Mouse (Mus musculus) stomach, postnatal 0 days (tissue): ENCODE results near the gene Ybx2. TPM values are rescaled to one million over a fixed set of nuclear protein-coding genes. Genes with fewer than 3 reads are reported as not detected.
A peak's percentile ranks its signal among the peaks of the same experiment; 100 is the strongest.

Source experiments
- ATAC-seq: fragments of 200-750 bp; cut with Nextera tagmentation; 2 replicates; pipeline ENCODE4 v1.8.0; 2017; ENCODE audit not compliant: low FRiP score, low TSS enrichment
- DNase-seq: peaks from one replicate; pipeline ENCODE4 v3.0.0-alpha.2; 2016; ENCODE audit warnings: low spot score
- H3K27ac ChIP-seq: fragments of 300-500 bp; sonication (generic); replicated peaks from 2 replicates; pipeline ENCODE4 v1.5.1; 2014; ENCODE audit warnings: mild to moderate bottlenecking, control low read depth
- H3K27me3 ChIP-seq: fragments of 300-500 bp; sonication (generic); 2 replicates; pipeline ENCODE4 v1.6.1; 2014; ENCODE audit warnings: low read length; ENCODE audit not compliant: control insufficient read depth, insufficient read depth
- H3K36me3 ChIP-seq: fragments of 300-500 bp; sonication (generic); 2 replicates; pipeline ENCODE4 v1.6.1; 2014; ENCODE audit warnings: low read length, mixed read lengths; ENCODE audit not compliant: control insufficient read depth, insufficient read depth
- H3K4me1 ChIP-seq: fragments of 300-500 bp; sonication (generic); replicated peaks from 2 replicates; pipeline ENCODE4 v1.6.1; 2014; ENCODE audit warnings: antibody characterized with exemption; ENCODE audit not compliant: control insufficient read depth, insufficient read depth
- H3K4me2 ChIP-seq: fragments of 300-500 bp; sonication (generic); replicated peaks from 2 replicates; pipeline ENCODE4 v1.6.1; 2014; ENCODE audit warnings: low read depth, mild to moderate bottlenecking, control low read depth, moderate library complexity
- H3K4me3 ChIP-seq: fragments of 300-500 bp; sonication (generic); 2 replicates; pipeline ENCODE4 v1.5.1; 2014; ENCODE audit warnings: low read depth, low read length, control low read depth
- H3K9ac ChIP-seq: fragments of 300-500 bp; sonication (generic); 2 replicates; pipeline ENCODE4 v1.6.1; 2014; ENCODE audit warnings: mild to moderate bottlenecking, low read length, control low read depth, mixed read lengths
- H3K9me3 ChIP-seq: fragments of 300-500 bp; sonication (generic); 2 replicates; pipeline ENCODE4 v1.6.1; 2016; ENCODE audit warnings: low read length; ENCODE audit not compliant: control insufficient read depth
- CTCF ChIP-seq: IDR thresholded peaks from 2 replicates; pipeline ENCODE4 v1.5.1; 2016; ENCODE audit warnings: antibody characterized with exemption, low read depth, mild to moderate bottlenecking, moderate library complexity
- EP300 ChIP-seq: optimal IDR thresholded peaks from 2 replicates; pipeline ENCODE3; 2016; ENCODE audit warnings: antibody characterized with exemption
- WGBS: fragments of 180-500 bp; shearing (Covaris S2); extraction: QIAGEN DNeasy Blood & Tissue Kit; methylation state at CpG from one replicate; pipeline ENCODE4 v1.1.7; 2014; 5-methylcytosine and 5-hydroxymethylcytosine counted together
- polyA plus RNA-seq: library from polyadenylated mRNA; unstranded; fragments of >200 nt; fragmentation: Nextera tagmentation; extraction: Ambion mirVana; gene quantifications from 2 replicates; pipeline ENCODE4 v1.2.1, GENCODE M21; 2015

Ybx2 gene
- polyA plus RNA-seq, 1 experiment from 2014 or later: 1.7 TPM

- H3K9ac ChIP-seq: peak overlapping the region; percentile 62
- H3K4me2 ChIP-seq: peak overlapping the region; percentile 89
- H3K36me3 ChIP-seq: no peaks in the 10 kb centered on the region
- 0 out of 2 replicates have a peak, but pooled peaks have one; percentile 3 for ATAC-seq
- H3K4me3 ChIP-seq: peak overlapping the region; percentile 44
- WGBS: 1% methylated on average over 28 of the region's 30 CpGs
- no peaks in the 10 kb centered on the region for H3K9me3 ChIP-seq
- H3K27me3 ChIP-seq: no peaks in the 10 kb centered on the region
- TF ChIP-seq CTCF (no peak), EP300 (no peak)
- H3K27ac ChIP-seq: no peak overlapping the region; the same call in 1 of the 2 replicates
- peak; percentile 77 for DNase-seq
- H3K4me1 ChIP-seq: peaks cover 6% of the 10 kb centered on the region
Measured at GRCm38 (mm10) chr11:69936156-69936555, 560 bp downstream of the Ybx2 start.

GRCm38 (mm10) chr11:69936714-69937347 lies 1.2 kb downstream of the Ybx2 start:
- H3K36me3 ChIP-seq: no peaks in the 10 kb centered on the region
- no peaks in the 10 kb centered on the region for H3K27me3 ChIP-seq
- no peak for DNase-seq
- peaks cover 6% of the 10 kb centered on the region for H3K4me1 ChIP-seq
- peak overlapping the region; percentile 65 for H3K27ac ChIP-seq
- peak overlapping the region; percentile 27; the same call in 1 of the 2 replicates for H3K9ac ChIP-seq
- H3K9me3 ChIP-seq: no peaks in the 10 kb centered on the region
- 28% methylated on average over 9 of the region's 9 CpGs for WGBS
- ATAC-seq: peak; percentile 1; the same call in 1 of the 2 replicates
- H3K4me3 ChIP-seq: peak overlapping the region; percentile 44; the same call in 1 of the 2 replicates
- peak overlapping the region; percentile 89 for H3K4me2 ChIP-seq
- TF ChIP-seq CTCF (no peak), EP300 (no peak)

DNA sequence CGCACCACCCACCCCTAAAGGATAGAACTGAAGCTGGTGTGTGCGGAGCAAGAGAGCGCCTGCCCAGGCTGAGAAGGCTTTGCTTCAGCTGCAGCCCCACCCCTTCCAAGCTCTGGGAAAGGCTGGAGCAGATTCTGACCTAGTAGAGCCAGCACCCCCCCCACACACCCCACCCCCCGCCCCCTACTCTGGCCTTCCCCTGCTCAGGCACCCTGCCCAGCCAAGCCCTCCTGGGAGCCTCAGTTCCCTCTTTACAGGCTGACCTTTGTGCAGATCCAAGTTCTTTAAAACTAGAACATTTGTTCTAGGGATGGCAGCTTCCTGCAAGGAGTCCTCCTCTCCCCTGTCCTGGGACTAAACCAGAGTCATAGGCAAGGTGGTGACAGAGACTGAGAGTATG lies 1.8 kb downstream of the Ybx2 start:
- TF ChIP-seq CTCF (no peak), EP300 (no peak)
- Histone ChIP-seq H3K36me3 (no peaks in the 10 kb centered on the region), H3K27ac (peak overlapping the region; percentile 65), H3K4me3 (no peak overlapping the region), H3K4me1 (peaks cover 6% of the 10 kb centered on the region), H3K4me2 (no peak overlapping the region), H3K9ac (peak overlapping the region; percentile 27; the same call in 1 of the 2 replicates), H3K27me3 (no peaks in the 10 kb centered on the region), H3K9me3 (no peaks in the 10 kb centered on the region)
- DNase-seq (peak; percentile 47), ATAC-seq (peak; percentile 24; the same call in 1 of the 2 replicates)
- 15% methylated on average over 4 of the region's 4 CpGs for WGBS

DNA sequence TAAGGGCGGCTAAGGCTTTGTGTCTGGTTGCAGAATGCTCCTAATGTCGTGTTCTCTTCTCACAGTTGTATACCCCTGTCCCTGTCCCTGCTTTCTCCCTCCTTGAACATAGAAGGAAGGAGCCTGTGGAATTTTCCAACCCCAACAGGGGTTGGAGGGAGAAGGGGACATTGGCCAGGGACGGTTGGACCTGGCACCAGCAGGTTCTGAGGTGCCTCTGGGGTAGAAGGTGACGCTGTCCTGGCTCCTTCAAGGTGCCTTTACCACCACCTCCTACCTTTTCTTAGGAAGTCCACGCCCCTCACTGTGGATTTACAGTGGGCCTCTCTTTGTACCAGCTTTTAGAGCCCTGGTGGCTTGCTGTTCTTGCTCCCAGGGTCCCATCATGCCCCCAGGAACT lies 2.2 kb downstream of the Ybx2 start:
- WGBS: 69% methylated on average over 5 of the region's 5 CpGs
- no peaks in the 10 kb centered on the region for H3K27me3 ChIP-seq
- no peak overlapping the region for H3K4me3 ChIP-seq
- no peak overlapping the region for H3K4me2 ChIP-seq
- no peaks in the 10 kb centered on the region for H3K9me3 ChIP-seq
- ATAC-seq (no peak), DNase-seq (no peak)
- peaks cover 6% of the 10 kb centered on the region for H3K4me1 ChIP-seq
- peak overlapping the region; percentile 65 for H3K27ac ChIP-seq
- TF ChIP-seq CTCF (no peak), EP300 (no peak)
- H3K9ac ChIP-seq: peak overlapping the region; percentile 4; the same call in 1 of the 2 replicates
- no peaks in the 10 kb centered on the region for H3K36me3 ChIP-seq

GRCm38 (mm10) chr11:69938401-69938979 lies 2.9 kb downstream of the Ybx2 start:
- Histone ChIP-seq H3K27ac (0 out of 2 replicates have a peak overlapping the region, but pooled peaks have one; percentile 40), H3K27me3 (no peaks in the 10 kb centered on the region), H3K4me1 (peaks cover 6% of the 10 kb centered on the region), H3K9ac (no peak overlapping the region), H3K9me3 (no peaks in the 10 kb centered on the region), H3K36me3 (no peaks in the 10 kb centered on the region), H3K4me2 (no peak overlapping the region), H3K4me3 (no peak overlapping the region)
- no peak for TF ChIP-seq EP300
- TF ChIP-seq CTCF: no peak
- ATAC-seq (no peak), DNase-seq (no peak)
- 31% methylated on average over 9 of the region's 9 CpGs for WGBS

DNA sequence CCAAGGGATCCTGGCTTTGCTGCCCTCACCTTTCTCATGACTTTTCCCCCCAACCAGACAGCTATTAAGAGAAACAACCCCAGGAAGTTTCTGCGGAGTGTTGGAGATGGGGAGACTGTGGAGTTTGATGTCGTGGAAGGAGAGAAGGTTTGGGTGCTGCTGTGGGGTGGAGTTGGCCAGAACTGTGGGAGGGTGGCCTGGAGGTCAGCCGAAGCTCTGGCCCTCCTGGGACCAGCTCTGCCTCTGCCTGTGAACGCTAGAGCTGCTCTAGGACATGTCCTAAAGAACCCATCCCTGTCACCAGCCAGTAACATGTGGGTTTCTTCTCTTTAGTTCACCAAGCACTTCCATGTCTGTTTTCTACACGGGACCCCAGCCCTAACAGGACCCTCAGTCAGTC lies 3.6 kb downstream of the Ybx2 start:
- DNase-seq (no peak), ATAC-seq (no peak)
- Histone ChIP-seq H3K36me3 (no peaks in the 10 kb centered on the region), H3K4me2 (no peak overlapping the region), H3K4me3 (no peak overlapping the region), H3K9ac (no peak overlapping the region), H3K4me1 (peaks cover 6% of the 10 kb centered on the region), H3K27me3 (no peaks in the 10 kb centered on the region), H3K27ac (no peak overlapping the region), H3K9me3 (no peaks in the 10 kb centered on the region)
- 67% methylated on average over 5 of the region's 5 CpGs for WGBS
- TF ChIP-seq CTCF: no peak
